Mouse (Mus musculus) telencephalon, adult 2 months (tissue): ENCODE results near the gene Csnka2ip.

Source experiments
- DNase-seq: peaks from one replicate; pipeline ENCODE4 v3.0.0-alpha.2; 2011; ENCODE audit warnings: low read depth, low spot score

Csnka2ip gene

GRCm38 (mm10) chr16:64602308-64602707 lies at the start of gene Csnka2ip:
Gene Csnka2ip, minus strand, starts transcription at chr16:64602408.
- DNase-seq, result no peak

- DNase-seq, result no peak
Measured at GRCm38 (mm10) chr16:64649594-64650290, 47.5 kb upstream of the Csnka2ip start.

DNA sequence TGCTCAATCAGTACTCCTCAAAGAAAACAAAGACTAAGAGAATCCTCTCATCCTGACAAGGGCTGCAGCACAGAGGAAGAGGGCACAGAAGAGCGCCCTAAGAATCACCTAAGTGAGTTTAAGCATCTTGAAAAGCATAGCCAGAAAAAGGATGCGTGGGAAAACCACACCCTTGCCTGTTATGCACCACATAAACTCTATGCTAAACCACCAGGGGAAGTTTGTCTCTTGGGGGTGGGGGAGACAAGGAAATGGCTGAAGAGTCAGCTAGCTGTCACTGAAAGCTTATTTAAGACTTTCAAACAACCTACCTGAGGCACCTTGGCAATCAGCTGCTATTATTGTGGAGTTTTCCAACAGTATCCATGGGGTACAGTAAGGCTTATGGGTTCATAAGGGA lies 45.6 kb upstream of the Csnka2ip start:
- DNase-seq, result no peak

DNA sequence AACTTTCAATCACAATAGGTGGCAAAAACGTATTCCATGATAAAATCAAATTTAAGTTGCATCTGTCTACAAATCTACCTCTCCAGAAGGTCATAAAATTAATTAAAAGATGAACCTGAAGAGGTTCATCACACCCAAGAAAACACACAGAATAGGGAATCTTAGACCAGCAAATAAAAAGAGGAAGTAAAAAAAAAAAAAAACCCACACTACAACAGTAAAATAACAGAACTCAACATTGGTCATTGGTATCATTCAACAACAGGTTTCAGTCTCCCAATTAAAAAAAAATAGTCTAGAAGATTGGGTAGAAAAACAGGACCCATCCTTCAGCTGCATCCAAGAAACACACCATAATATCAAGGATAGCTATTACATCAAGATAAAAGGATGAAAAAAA lies 32.9 kb upstream of the Csnka2ip start:
- DNase-seq, result no peak

DNA sequence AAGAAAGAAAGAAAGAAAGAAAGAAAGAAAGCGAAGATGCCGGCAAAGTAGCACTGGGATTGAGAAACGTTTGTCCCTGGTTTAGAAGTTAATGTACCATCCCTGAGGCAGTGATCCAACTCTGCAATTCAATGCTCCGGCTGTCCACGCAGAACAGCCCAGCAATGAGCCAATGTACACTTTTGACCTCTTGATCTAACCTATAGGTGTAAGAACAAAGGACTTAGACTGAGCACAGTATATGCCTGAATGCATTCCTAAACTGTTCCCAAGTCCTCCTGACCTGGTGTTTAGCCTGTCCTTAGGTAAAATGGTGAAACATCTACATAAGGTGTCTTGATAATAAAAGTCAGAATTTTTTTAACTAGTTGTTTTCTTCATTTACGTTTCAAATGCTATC lies 17.9 kb upstream of the Csnka2ip start:
- DNase-seq, result no peak

GRCm38 (mm10) chr16:64614648-64615047 lies 12.4 kb upstream of the Csnka2ip start:
- DNase-seq, result no peak

DNA sequence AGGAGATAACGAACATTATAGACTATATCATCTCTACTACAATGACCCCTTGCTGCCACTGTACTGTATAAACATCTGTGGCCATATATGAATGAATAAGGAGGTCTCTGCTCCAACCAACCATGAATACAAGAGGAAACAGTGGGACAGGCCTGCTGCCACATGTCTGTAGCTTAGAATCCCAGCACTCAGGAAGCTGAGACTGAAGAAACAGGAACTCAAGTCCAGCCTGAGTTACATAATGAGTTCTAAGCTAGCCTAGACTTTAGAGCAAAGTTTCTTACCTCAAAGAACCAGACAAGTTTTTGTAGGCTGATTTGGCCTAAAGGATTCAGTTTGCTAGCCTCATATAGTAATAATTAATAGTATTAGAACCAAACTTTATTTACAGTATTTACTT lies 5.6 kb upstream of the Csnka2ip start:
- no peak for DNase-seq

GRCm38 (mm10) chr16:64586825-64587224 lies 15.4 kb downstream of the Csnka2ip start:
- DNase-seq, result no peak

- no peak for DNase-seq
Measured at GRCm38 (mm10) chr16:64586262-64586619, 16.0 kb downstream of the Csnka2ip start.

- no peak for DNase-seq
Measured at GRCm38 (mm10) chr16:64585599-64586261, 16.5 kb downstream of the Csnka2ip start.

DNA sequence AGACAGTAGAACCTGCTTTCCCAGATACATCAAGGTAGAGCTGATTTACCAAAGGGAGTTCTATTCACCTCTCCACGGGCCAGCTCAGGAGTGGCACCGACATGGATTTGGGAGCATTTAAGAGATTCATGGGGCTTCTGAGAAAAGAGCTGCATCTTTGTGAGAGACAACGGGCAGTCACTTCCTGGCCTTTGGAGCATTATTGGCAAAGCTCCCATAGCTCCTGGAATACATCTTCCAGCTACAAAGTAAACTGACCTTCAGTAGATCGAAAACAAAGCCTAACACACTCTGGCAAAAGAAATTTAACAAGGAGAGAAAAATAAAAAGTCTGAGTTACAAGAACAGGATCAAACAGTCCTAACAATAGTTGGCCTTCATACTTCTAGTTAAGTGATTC lies 17.6 kb downstream of the Csnka2ip start:
- DNase-seq, result no peak

DNA sequence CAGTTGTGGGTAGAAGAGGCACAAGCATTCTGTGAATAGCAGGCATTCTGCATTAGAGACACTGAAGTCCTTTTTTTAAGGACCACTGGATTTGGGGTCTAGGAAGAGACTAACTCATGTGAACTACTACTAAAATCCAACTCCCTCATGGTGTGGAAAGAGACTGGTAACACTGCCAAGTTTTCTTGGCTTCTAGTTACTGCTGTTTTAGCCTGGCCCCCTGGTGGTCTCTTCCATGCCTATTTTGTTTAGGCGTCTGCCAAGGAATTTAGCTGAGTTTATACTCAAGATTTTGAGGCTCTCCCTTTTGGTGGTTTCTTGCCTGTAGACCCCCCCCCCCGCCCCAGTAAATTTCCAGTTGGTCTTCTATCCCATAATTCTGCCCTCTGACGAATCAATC lies 18.8 kb downstream of the Csnka2ip start:
- DNase-seq, result no peak

- DNase-seq, result no peak
Measured at GRCm38 (mm10) chr16:64569496-64569895, 32.7 kb downstream of the Csnka2ip start.

DNA sequence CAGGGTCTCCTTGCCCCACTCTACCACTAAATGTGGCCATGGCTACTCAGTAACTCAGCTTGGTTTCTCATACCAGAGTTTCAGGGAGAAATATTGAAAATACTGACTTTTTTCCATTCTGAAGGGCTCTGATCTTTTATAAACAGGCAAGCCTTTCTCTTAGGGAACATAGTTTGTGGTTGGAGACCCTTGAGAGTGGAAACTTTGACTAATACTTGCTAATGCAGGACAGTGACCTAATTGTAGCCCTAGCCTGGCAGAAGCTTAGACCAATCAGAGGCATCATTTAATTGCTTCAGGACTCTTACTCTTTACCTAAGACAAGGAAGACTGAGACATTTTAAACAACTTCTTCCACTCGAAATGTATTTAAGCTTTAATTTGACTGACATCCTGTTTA lies 39.1 kb downstream of the Csnka2ip start:
- no peak for DNase-seq

GRCm38 (mm10) chr16:64558518-64558917 lies 43.7 kb downstream of the Csnka2ip start:
- DNase-seq, result no peak

DNA sequence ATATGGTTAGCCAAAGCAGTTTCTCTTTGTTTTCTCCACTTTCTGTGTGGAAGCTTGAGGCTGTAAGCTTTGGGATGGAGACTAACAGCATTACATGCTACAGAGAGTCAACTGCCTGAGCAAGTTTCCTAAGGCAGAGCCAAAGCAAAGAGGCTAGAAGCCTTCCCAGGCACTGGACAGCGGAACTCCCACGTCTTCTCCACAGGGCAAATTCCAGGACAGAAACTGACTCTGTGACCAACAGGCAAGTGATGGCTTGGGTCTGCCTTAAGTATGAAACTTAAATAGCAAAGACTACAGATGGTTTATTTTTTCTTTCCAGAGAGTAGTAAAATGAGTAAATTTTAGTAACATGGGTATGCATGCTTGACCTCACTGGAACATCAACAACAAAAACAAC lies 75.3 kb downstream of the Csnka2ip start:
- DNase-seq, result no peak

- no peak for DNase-seq
Measured at GRCm38 (mm10) chr16:64524051-64524645, 78.1 kb downstream of the Csnka2ip start.

DNA sequence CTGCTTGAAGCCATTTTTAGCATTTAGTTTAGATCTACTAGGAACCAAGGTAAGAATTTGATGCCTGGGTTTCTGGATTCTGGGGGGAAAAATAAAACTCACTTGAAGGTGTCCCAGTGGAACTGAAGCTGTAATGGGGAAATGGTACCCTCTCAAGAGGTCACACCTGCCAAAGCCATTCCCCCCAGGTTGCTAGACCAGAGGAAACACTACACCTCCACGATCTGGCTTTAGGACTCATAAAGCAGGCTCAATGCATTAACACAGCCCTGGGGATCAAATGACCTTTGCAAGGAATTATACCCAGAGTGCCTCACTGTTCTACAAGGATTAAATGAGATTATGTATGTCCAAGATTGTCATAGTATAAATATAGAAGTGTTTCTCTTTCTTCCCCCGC lies 88.8 kb downstream of the Csnka2ip start:
- DNase-seq, result no peak
